Mouse (Mus musculus): ENCODE results near the gene Eno1. TPM values are rescaled to one million over a fixed set of nuclear protein-coding genes. Genes with fewer than 3 reads are reported as not detected.
"Not testable (repeated sequence)": the region's sequence is repeated elsewhere in the genome, so short reads cannot be mapped to it uniquely, and the experiment has no call there.

The Eno1 gene
- total RNA-seq, 4 experiments from 2014 or later = 203 to 424 (median 307) TPM

DNA sequence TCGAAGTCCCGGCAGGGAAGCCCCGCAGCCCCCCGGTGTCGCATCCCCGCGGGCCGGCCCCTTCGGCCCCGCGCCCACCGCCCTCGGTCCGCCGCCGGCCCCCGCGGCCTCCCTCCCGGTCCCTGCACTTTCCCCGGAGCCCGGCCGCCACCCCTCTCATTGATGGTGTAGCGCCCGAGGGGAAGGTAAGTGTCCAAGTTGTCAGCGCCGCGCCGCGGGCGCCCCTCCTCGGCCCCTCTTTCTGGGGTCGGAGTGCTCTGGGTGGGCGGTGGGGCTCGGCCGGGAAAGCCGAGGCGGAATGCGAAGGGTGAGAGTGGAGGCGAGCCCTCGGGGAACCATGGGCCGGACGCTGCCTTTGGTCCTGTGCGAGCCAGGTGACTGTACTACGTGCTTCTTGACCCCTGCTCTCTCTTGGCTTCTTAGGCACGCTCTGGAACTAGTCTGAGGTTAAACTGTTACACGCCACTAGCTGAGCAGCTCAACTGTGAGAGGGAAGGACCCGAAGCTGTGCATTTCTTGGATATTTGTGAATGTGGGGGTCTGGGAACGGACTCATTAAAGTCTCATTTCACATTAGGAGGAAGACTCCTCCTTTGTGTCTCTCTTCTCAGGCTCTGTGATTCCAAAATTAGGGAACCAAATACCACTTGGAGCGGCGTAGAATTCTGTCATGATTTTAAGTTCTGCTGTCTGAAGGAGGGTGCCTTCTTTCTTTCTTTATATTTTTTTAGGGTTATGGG is 45.5 kb downstream of the Eno1 start:
- DNase-seq = peak; percentile 49

DNA sequence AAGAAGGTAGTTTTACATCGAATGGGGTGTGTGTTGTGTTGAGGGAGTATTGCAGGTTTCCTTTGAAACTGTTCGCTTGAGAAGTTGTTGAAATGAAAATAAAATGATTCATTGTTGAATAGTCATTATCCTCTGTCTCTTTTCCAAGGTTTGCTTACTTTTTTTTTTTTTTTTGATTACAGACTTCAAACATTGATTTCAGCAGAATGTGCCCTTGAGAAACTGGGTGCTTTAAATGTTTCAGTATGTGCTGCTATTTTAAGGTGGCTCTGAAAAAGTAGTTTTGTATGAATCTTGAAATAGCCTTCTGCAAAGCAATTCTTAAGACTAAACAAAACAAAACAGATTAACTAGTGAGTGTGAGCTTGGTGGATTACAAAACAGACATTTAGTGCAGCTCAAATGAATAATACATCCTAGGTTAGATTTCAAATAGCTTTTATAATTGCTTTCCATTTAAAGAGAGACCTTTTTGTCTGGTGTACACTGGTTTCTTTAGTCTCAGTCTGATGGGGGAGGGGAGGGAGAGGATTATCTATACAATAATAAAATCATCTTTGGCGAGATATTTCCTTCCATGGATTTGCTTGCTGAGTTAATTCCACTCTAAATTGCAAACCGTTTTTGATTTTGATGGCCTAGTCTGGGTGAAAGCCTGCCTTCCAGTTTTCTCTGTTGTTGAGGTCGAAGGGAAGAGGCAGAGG is 46.3 kb downstream of the Eno1 start:
- no peak for DNase-seq

DNA sequence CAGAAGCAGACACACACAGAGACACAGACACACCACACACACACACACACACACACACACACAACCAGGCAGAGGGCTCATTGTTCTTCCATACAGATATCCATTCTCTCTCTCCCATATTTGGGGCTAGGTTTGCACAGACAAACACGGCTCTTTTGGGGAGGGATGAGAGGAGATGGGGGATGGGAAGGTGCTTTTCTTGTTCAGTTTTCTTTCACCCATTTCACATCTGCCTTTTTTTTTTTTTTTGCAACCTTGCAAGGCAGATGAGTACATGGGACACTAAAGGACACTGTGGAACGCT is 46.8 kb downstream of the Eno1 start:
- DNase-seq = no peak

DNA sequence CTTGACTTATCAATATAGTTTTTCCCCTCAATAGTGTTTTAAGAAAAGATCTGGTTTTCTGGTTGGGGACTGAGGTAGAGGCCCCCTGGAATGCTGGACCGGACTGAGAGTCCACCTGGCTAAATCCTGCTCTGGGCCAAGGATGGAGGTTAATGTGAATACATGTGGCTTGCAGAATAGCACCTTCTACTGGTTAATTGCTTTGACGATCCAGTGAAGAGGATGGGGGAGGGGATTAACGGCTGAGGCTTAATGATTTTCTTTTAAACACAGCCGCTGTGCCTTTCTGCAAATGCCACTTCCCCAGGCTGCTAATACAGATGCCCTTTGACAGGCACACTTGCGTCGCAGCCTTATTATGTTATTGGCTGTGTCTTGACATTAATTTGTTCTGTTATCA is 47.5 kb downstream of the Eno1 start:
- no peak for DNase-seq

DNA sequence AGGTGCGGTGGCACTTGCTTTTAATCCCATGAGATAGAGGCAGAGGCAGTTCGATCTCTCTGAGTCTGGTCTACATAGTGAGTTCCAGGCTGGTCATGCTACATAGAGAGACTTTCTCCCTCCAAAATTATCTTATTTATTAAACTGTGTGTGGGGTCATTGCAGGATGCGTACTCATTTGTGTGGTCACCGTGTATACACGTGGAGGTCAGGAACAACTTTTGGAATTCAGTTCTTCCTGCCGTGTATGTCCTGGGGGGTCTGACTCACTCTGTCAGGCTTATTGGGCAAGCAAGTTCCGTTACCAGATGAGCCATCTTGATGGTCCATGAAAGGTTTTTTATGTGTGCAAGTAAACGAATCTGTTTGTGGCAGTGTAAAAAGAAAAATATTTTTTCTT is 50.5 kb downstream of the Eno1 start:
- no peak for DNase-seq

DNA sequence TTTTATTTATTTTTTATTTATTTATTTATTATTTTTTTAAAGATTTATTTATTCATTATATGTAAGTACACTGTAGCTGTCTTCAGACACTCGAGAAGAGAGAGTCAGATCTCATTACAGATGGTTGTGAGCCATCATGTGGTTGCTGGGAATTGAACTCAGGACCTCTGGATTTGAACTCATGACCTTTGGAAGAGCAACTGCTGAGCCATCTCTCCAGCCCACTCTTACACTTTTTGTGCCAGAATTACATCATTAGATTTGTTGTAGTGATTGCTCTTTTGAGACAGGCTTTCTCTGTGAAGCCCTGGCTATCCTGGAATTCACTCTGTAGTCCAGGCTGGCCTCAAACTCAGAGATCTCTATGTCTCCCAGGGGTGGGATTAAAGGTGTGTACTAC is 50.9 kb downstream of the Eno1 start:
- not testable (repeated sequence) for DNase-seq

DNA sequence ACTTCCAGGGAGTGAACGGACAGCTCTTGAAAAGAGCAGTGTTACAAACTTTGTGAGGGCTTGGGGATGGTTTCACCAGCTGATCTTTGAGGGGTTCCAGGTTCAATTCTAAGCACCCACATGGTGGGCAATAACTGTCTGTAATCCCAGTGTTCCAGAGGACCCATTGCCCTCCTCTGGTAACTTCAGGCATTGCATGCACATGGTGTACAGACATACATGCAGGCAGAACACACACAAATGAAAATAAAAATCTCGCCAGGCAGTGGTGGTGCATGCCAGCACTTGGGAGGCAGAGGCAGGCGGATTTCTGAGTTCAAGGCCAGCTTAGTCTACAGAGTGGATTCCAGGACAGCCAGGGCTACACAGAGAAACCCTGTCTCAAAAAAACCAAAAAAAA is 55.4 kb downstream of the Eno1 start:
- DNase-seq = no peak

DNA sequence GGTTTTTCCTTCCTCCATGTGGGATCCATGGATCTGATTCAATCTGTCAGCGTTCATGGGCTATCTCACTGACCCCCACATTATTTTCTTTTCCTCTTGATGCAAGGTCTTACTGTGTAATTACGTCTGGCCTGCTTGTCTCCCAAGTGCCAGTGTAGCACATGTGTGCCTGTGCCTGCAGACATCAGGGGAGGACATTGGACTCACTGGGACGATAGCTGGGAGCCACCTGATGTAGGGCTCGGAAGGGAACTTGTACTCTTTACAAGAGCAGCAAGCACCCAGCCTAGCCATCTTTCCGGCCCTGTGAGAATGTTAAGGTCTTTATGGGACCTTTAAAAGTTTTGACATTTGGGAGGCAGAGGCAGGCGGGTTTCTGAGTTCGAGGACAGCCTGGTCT is 58.3 kb downstream of the Eno1 start:
- DNase-seq = no peak

DNA sequence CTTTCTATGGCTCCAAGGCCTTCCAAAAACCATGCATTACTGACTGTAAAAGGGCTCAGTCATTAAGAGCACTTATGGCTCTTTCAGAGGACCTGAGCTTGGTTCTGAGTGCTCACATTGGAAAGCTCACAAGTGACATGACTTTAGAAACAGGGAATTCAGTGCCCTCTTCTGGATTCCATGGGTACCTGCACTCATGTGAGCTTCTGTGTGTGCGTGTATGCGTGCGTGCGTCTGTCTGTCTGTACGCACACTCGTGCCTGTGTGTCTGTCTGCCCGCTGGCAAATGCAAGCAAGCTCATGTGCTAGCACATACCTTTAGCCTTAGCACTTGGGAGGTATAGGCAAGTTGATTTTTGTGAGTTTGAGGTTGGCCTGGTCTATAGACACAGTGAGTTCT is 59.4 kb downstream of the Eno1 start:
- DNase-seq = no peak

Other genes with a start within 250 kb of the Eno1 start
- gene H6pd, start 227.7 kb upstream of the Eno1 start, total RNA-seq (2022) = 100 to 1,000 TPM; 122 to 173 (median 155) TPM
- 1 to 10 TPM; 1.4 to 3.3 (median 2.3) TPM for gene Gpr157, start 149.4 kb upstream of the Eno1 start, total RNA-seq (2022)
- 1 to 10 TPM in 2 of 4 experiments, under 1 TPM in 2; 0.45 to 3.3 (median 1.3) TPM for gene Slc2a5, start 117.4 kb upstream of the Eno1 start, total RNA-seq (2022)
- gene Slc2a7, start 87.7 kb upstream of the Eno1 start, total RNA-seq (2022) = not detected
- under 1 TPM in 3 of 4 experiments, not detected in 1; 0.30 to 0.70 (median 0.59) TPM for gene Car6, start 35.4 kb upstream of the Eno1 start, total RNA-seq (2022)
- gene Rere, start 44.9 kb downstream of the Eno1 start, total RNA-seq (2022) = 100 to 1,000 TPM; 108 to 187 (median 139) TPM